Mouse (Mus musculus) Muller cell, postnatal 12 days (primary cell): ENCODE measurements at regions not wholly inside any gene's neighbourhood (a gene's known extent, or its start where the extent isn't known, plus 50 kb on each side); places are given as distances from the start of the nearest gene placed in this dataset.
A peak's percentile ranks its signal among the peaks of the same experiment; 100 is the strongest.

Experiments used
- DNase-seq: peaks from one replicate; pipeline ENCODE4 v3.0.0-alpha.2; 2015; ENCODE audit errors: inconsistent ontology term

DNA sequence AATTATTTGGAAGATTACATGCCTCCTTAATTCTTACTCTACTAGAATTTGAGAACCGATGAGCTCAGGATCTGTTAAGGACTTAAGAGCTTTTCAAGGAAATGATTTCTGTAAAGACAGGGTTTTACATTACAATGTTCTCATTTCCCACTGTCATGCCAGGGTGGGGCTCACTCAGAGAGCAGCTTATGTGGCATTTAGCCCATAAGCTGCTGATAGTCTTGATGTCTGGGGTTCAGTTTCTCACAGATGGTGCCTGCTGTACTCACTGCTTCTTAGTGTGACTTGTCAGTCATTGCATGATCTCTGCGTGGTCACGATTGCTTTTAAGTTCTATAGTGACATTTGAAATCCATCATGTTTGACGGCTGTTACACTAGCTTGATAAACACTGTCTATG lies 484.8 kb downstream of the Pcdh17 start:
- no peak for DNase-seq

DNA sequence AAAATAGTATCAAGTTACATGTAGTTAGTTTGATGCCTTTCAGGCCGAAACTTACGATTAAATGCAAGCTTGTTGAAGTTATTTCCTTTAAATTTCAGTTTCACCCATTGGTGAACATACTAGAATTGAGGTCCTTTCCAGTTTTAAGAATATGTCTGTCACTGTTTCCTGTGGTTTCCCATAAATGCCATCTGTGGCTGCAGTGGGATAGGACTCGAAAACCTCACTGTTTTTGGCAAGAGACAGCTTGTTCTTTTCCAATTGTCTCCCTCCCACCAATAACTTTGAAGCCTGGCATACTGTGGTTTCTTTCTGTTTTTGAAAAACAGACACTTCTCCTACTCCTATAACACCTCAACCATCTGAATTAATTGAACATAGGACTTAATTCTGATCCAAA lies 490.7 kb downstream of the Pcdh17 start:
- peak; percentile 41 for DNase-seq

DNA sequence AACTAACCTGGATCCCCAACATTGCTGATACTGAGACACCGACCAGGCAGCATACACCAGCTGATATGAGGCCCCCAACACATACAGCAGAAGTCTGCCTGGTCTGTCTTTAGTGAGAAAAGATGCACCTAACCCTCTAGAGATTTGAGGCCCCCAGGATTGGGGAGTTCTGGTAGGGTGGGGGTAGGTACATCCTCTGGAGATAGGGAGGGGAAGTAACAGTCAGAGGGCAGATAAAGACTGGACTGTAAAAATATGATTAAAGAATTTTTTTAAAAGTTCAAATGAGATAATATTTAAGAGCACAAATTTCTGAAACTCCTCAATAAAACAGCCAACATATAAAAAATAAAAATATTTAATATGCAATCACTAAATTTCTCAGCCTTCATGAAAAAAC lies 511.9 kb downstream of the Pcdh17 start:
- no peak for DNase-seq

DNA sequence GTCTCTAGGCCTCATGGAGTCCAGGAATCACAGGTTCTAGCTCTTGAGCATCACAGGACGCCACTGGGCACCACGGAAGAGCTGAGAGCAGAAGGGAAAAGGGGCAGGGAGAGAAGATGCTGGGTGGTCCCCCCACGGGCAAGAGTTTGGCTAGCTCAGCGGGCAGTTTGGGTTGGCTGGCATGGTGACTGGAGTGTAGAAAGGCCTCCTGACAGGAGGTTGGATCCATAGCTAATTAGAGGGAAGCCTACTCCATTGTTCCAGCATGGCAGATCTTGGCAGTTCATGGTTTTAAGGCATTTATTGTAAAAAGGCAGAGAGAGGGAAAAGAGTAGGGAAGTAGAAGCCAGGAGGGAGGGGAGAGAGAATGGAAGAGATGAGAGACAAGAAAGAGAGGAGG lies 544.4 kb downstream of the Pcdh17 start:
- no peak for DNase-seq

DNA sequence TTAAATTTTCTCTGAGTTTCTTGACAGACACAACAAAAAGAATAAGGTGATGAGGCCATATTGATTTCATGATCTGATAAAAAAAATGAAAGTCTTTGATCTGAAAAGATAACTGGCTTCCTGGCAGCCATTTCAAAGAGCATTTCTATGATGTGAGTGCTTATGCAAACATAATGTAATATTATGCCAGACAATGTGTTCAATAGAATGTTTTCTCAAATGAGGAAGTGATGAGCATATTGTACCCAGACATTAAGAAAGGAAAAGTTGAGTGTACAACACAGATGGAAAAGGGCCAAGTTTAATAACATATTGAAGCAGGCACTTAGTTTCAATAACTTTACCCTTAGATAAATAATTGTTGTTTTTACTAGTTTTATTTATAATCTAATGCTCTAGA lies 569.0 kb downstream of the Pcdh17 start:
- no peak for DNase-seq
